Mouse (Mus musculus) brain, adult 10 weeks (tissue): ENCODE results near the gene Nmral1. TPM values are rescaled to one million over a fixed set of nuclear protein-coding genes. Genes with fewer than 3 reads are reported as not detected.

Source experiments
- polyA plus RNA-seq: library from polyadenylated mRNA; stranded (reverse); fragments of 350-450 nt; fragmentation: Illumina TruSeq; extraction: RNeasy Lipid Tissue Mini Kit (QIAGEN cat#74804); gene quantifications from one replicate; pipeline ENCODE4 v1.2.3, GENCODE M21; 2015; ENCODE audit warnings: low read depth, low replicate concordance

Nmral1 gene
- 23.5 TPM for polyA plus RNA-seq

DNA sequence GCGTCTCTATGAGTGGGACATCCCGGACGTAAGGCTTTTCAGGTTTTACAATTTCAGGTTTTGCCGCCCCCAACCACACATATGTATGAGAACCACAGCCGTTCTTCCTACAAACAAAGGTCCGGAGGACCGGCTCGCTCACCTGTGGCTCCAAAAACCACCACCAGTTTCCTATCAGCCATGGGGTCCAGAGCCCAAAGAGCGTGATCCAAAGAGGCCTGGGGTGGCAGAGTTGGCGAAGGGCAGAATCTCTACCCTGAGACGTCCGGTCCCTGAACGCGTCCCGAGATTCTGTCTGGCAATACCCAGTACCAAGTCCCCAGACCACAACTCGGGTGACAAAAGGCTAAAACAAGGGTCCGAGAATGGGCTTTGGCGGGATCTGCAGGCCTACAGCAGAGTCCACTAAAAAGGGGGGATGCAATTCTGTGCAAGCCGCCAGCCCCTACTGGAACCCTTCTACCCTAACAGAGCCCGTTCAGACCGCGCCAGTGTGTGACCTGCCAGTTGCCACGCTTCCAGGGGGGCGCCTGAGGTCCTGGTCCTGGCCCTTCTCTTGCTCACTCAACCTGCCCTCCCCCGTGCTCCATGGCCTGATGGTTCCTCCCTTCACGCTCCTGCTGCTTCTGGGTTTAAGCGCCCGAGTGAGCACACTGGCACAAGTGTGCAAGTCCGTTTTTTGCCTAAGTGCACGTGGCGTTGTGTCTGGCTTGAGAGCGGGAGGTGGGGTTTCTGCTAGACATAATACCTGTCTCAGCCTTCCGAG, at the start of gene Nmral1:
Gene Nmral1 (minus strand): TSS at position 604 of the 766 bp plus-strand sequence.

DNA sequence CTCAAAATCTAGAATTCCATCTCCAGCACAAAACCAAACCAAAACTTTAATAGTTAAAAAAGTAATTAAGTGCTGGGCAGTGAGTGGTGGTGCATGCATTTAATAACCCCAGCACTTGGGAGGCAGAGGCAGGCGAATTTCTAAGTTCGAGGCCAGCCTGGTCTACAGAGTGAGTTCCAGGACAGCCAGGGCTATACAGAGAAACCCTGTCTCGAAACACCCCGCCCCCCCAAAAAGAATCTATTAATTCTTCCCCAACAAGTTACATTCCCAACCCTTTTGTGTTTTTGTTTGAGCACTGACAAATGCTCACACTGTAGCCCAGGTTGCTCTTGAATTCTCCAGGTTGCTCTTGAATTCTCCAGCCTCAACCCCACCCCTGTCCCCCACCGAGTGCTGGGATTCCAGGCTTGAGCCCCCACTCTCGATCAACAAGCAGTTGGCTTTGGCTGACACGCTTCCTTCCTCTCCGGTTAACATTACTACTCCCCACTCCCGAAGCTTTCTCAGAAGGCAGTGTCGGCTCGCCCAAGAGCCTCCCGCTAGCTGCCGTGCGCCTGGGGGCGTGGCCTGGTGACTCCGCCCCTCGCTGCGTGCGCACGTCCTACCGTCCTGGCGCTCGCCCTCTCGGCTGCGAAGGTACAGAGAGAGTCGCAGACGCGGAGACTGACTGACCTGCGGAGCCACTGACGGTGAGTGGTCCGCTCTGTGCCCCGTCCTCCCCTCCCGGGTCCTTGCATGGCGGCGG, 6.8 kb upstream of the Nmral1 start, which contains the start of gene Hmox2:
Gene Hmox2 (plus strand): TSS at position 582 of the 748 bp plus-strand sequence.

DNA sequence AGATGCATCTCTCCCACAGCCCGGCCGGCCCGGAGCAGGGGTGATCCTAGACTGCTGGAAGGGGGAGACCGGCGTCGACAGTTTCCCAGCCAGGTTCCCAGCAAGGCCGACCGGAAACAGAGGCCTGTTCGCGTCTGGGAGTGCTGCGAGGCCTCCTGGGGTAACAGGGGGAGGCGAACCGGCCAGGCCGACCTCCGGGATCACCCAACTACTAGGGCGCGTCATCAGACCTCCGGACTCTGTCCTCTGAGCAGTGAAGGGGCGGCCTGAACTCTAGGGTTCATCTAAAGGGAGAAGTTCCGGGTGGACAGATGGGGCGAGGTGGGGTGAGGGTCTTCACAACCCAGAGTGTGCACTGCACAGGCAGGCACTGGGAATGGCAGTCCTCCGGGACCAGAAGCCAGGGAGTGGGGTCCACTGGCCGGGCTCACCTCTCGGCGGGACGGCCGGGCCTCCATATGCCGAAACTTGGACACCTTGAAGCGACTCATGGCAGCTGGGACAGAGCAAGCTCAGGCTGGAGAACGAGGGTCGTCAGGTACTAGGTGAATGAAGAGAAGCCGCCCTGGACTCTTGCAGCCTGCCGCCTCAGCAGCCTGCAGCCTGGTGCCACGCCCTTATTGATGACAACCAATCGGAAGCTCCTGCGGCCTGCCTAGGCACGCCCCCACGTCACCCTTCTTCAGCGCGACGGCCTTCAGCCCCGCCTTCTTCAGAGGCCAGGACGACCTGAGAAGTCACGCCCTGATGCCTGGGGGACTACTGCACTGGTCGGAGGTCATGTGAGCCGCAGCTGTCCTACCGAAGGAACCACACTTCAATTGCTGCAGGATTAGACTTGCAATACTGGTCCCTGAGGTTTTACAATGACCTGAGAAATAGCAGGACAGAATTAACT, 39.8 kb downstream of the Nmral1 start, which contains the start of gene Coro7:
Gene Coro7 (minus strand): TSS at position 657 of the 898 bp plus-strand sequence.

Other genes with a start within 250 kb of the Nmral1 start
- gene Srl, start 177.5 kb downstream of the Nmral1 start, polyA plus RNA-seq: 14.6 TPM
- gene Tfap4, start 159.5 kb downstream of the Nmral1 start, polyA plus RNA-seq: 2.7 TPM
- gene Glis2, start 124.6 kb downstream of the Nmral1 start, polyA plus RNA-seq: 8.2 TPM
- gene Pam16, start 94.4 kb downstream of the Nmral1 start, polyA plus RNA-seq: 135 TPM
- 9.1 TPM for gene Vasn, start 79.4 kb downstream of the Nmral1 start, polyA plus RNA-seq
- gene Dnaja3, start 79.4 kb downstream of the Nmral1 start, polyA plus RNA-seq: 62.1 TPM
- gene Coro7, start 39.6 kb downstream of the Nmral1 start, polyA plus RNA-seq: 38.0 TPM
- gene Hmox2, start 7.0 kb upstream of the Nmral1 start, polyA plus RNA-seq: 126 TPM
- gene Cdip1, start 70.9 kb upstream of the Nmral1 start, polyA plus RNA-seq: 251 TPM
- gene 4930562C15Rik, start 116.1 kb upstream of the Nmral1 start, polyA plus RNA-seq: not detected
- 113 TPM for gene Ubald1, start 161.0 kb upstream of the Nmral1 start, polyA plus RNA-seq
- gene Mgrn1, start 166.9 kb upstream of the Nmral1 start, polyA plus RNA-seq: 154 TPM
- 68.0 TPM for gene Nudt16l1, start 219.4 kb upstream of the Nmral1 start, polyA plus RNA-seq
- 43.4 TPM for gene Anks3, start 244.8 kb upstream of the Nmral1 start, polyA plus RNA-seq